Mouse (Mus musculus): ENCODE data around the gene Scaf1.

The Scaf1 gene

GRCm38 (mm10) chr7:45015957-45016612, at the start of gene Scaf1:
TSS of gene Scaf1 (minus strand) at chr7:45016363.
- DNase-seq (ENCODE audit: low spot score in 2 of 2), result peak; percentile 100

DNA sequence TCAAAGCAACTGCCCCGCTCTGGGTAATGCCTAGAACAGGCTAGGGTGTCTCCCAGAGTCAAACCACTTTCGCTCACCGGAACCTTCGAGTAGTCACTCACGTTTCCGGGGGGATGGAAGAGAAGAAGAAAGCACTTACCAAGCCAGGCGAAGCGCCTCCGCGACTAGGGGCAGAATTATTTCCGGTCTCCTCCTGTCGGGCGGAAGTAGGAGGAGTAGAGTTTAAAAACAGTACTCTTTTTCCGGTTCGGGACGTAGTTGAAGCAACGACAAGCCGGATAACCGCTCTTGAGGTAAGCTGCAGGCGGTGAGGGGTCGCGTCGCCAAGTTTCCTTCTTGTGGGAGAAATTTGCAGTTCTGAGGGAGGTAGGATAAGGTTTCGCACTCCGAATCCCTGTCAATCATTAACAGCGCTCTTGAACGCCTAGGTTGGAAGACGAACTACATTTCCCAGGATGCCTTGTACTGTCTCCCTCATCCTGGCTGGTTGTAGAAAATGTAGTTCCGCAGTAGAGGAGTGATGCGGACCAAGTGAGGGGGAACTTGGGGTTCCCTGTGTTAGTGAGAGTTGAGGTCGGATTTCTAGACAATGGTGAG, 46.2 kb upstream of the Scaf1 start, which contains the start of the genes Nosip and Prrg2:
TSS of gene Nosip (plus strand) at position 191 of the 597 bp plus-strand sequence.
TSS of gene Prrg2 (minus strand) at position 439 of the 597 bp plus-strand sequence.
- DNase-seq (ENCODE audit: low spot score in 2 of 2), result peak; percentile 96 to 98

- no peak for DNase-seq (ENCODE audit: low spot score in 2 of 2)
These were observed 45.4 kb upstream of the Scaf1 start for GRCm38 (mm10) chr7:45061532-45062075.

- DNase-seq (ENCODE audit: low spot score in 2 of 2), result no peak
These were observed 44.5 kb upstream of the Scaf1 start for GRCm38 (mm10) chr7:45060632-45061122.

DNA sequence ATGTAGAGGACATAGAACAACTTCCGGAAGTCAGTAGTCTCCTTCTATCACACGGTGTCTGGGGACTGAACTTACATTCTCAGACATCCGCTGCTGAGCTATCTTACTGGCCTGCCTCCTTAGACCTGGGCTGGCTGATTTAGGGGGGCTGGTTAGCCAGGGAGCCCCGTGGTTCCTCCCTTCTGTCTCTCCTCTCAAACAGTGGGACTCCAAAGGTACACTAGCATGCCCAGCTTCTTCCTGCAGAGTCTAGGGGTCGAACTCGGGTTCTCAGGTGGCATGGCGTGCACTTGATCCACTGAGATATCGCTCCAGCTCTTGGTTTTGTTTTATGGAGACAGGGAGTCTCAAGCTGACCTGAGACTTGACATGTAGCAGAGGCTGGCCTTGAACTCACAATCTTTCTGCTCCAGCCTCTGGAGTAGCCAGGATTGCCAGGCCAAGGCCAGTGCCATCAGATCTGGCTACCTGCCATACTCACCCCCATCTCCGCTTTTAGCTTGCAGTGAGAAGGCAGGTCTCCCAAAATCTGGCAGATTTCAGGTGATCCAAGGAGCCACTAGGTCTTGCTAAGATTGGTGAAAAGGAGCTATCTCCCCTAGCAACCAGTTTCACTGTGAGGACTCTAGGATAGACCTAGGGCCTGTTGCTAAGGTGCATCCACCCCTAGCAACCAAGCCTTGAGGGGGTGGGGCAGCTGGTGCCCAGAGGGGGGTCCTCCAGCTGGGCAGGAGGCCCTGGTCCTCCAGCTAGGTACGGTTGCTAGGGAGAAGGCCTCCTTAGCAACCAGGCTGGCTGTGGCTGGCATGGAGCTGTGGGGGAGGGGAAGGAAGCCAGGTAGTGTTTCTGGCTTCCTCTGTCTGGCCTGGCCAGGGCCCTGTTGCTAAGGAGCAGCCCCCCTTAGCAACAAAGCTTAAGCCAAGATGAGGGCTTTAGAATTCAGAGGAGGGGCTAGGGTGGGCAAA, 42.7 kb upstream of the Scaf1 start:
- peak in 1 of 2 experiments; percentile 49 for DNase-seq (ENCODE audit: low spot score in 2 of 2)

- DNase-seq (ENCODE audit: low spot score in 2 of 2), result no peak
These were observed 40.8 kb upstream of the Scaf1 start for GRCm38 (mm10) chr7:45056972-45057348.

- DNase-seq (ENCODE audit: low spot score in 2 of 2), result no peak
These were observed 40.3 kb upstream of the Scaf1 start for GRCm38 (mm10) chr7:45056329-45056971.

GRCm38 (mm10) chr7:45053931-45054510, 37.9 kb upstream of the Scaf1 start:
- DNase-seq (ENCODE audit: low spot score in 2 of 2), result peak; percentile 90 to 91

- DNase-seq (ENCODE audit: low spot score in 2 of 2), result peak; percentile 57 to 73
These were observed 37.2 kb upstream of the Scaf1 start for GRCm38 (mm10) chr7:45053117-45053930.

DNA sequence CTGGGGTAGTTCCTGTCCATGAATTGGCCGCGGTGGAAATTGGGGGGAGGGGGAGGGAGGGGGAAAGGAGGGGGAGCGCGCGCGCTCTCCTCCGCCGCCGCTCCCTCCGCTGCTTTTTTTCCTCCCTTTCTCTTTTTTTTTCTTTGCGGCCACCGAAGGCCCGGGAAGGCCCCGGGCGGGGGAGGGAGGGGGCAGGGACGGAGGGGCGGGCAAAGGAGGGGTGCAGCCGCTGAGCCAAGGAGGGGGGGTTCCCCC, 36.6 kb upstream of the Scaf1 start, which contains the start of gene Prr12:
TSS of gene Prr12 (minus strand) at position 20 of the 255 bp plus-strand sequence.
- DNase-seq (ENCODE audit: low spot score in 2 of 2), result no peak

DNA sequence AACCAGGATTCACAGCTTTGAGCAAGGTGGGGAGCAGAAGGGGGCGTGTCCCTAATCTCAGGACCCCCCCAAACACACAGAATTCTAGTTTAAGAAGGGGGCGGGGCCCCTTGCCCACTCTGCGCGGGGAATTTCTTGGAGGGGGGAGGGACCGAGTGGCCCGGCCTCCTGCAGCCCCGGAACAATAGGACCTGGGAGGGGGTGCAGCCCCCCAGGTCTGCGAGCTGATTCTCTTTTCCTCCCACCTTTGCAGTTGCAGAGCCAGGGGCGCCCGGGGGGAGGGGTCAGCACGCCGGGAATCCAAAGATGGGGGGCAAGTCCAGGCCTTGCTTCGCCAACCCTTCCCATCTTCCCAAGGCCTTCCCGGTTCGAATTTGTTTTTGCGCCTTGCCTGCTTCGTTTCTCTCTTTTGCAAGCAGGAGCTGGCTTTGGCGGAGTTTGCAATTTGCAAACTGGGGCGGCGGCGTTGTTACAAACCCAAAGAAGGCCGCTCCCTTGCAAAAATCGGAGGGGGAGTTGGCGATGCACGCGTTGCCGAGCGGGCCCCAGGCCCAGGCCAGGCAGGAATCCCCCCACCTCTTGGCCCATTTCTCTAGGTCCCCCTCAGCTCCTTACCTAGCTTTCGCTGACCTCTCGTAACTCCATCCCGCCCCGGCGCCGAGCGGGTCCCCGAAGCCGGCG, 36.2 kb upstream of the Scaf1 start:
- peak; percentile 50 to 52 for DNase-seq (ENCODE audit: low spot score in 2 of 2)

- DNase-seq (ENCODE audit: low spot score in 2 of 2), result no peak
These were observed 35.4 kb upstream of the Scaf1 start for GRCm38 (mm10) chr7:45051601-45051974.

DNA sequence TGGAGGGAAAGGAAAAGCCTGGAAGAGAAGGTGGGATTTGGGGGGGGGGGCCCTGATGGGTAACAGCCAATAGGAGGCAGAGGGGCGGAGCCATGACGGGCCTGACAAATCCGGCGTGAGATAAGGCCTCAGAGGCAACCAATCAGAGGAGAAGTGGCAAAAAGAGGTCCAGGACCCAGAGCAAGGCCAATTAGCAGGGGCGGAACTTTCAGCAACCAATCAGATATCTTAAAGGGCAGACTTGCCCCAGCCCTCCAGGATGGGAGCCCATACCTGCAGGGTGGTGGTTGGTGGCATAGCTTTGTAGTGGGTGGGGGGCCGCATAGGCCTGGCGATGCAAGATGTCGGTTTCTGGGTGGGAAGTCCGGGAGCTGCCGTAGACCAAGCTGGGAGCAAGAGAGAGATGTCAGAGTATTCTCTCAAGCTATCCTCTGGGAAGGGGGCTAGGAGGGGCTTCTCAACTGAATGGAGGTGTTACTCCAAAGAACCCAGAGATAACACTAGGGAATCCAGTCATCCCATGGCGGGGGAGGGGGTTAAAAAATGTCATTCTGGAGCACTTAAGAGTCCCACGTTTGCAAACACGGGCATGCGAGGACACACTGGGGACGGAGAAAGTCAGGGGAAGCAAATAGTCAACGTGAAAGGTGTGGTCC, 34.9 kb upstream of the Scaf1 start:
- peak; percentile 60 to 74 for DNase-seq (ENCODE audit: low spot score in 2 of 2)

DNA sequence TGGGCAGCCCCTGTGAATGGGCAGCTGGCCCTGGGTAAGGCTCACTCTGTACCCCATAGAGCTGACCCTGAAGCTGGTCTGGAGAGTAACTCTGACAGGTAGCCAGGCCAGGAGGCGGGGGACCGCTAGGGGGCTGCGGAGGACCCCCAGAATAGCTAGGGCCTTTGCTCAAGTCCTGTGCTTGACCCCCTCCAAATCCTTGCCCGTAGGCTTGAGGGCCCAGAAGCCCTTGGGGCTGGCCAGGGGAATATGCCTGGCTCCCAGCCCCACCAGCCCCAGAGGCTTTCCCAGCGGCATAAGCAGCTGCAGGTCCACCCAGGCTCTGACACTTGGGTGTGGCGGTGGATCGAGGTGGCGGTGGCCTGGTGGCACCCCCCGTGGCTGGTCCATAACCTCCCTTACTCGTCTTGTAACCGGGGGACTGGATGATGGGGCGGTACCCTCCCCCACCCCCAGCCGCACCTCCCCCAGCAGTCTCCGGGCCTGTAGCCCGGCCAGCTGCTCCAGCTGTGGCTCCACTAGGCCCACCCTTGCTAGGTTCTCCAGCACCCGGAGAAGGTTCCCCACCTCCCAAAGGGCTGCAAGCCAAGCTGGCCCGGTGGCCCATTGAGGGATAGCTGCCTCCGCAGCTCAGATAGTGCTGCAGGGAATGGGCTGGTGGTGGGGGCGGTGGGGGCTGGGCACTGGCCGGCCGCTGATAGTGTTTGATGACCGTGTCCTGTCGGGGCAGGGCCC, 32.9 kb upstream of the Scaf1 start:
- no peak for DNase-seq (ENCODE audit: low spot score in 2 of 2)

- DNase-seq (ENCODE audit: low spot score in 2 of 2), result no peak
These were observed 32.1 kb upstream of the Scaf1 start for GRCm38 (mm10) chr7:45048001-45048890.

GRCm38 (mm10) chr7:45047491-45047890, 31.3 kb upstream of the Scaf1 start:
- no peak for DNase-seq (ENCODE audit: low spot score in 2 of 2)

DNA sequence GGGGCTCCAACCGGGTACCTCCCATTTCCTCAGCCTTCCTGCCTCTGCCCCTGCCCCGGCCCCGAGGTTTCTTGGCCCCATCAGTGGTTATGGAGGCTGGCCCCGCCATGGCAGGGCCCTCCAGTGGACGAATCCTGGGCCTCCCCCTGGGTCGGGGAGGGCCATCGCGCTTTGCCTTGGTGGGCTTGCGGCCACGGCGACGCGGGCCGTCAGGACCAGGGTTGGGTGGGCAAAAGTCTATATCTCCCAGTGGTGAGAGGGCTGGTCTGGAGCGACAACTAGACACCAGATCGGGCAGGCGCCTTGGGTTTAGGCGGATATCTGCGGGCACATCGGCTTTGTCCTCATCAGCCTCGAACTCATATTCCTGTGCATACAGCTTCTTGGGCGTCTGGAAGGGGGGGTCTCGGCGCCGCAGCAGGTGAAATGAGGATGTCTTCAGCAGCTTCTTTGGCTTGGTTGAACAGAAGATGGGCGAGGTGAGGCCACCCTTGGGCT, 30.7 kb upstream of the Scaf1 start:
- no peak for DNase-seq (ENCODE audit: low spot score in 2 of 2)
